In genomic region chr7:28819571-28819970, GRCm38 (mm10) we compare ENCODE assay signal across 1 mouse cellular context.
TF ChIP-seq lines count a peak whose summit lies in the region.

No protein-coding gene starts in this region.

TF ChIP-seq in myocyte, 11 proteins besides CTCF, POLR2A, EP300 and RAD21 (continued from another document):
- TF ChIP-seq REST (IDR thresholded peaks at IDR 0.05; ENCODE audit: insufficient read depth, insufficient read length) (no peak), MYOD1 (IDR thresholded peaks at IDR 0.05; ENCODE audit: control insufficient read depth in 1 of 3, insufficient read length in 2 of 3, low read depth in 2 of 3) (no peak), CEBPB (IDR thresholded peaks at IDR 0.05; ENCODE audit: insufficient read depth, poor library complexity, severe bottlenecking) (no peak), TCF3 (IDR thresholded peaks at IDR 0.05; ENCODE audit: insufficient read length, low read depth) (no peak)
